Mouse (Mus musculus): ENCODE results near the gene Cacna2d3. TPM values are rescaled to one million over a fixed set of nuclear protein-coding genes. Genes with fewer than 3 reads are reported as not detected.

Cacna2d3 gene
- total RNA-seq, 2 experiments from 2014 or later = 0.62 to 1.7 TPM

DNA sequence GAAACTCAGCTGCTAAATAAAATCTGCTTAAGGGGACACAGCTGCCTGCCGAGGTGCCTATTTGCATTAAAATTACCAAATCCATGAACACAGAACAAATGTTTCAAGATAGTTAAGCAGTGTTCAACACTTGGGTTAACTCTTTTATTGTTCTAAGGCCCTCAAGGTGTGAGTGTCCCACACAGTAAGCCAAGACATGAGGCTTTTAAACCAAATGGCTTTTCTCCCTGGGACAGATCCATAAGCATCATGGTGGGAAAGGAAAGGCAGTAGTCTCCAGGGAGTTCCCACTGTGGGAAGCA is 516.7 kb downstream of the Cacna2d3 start:
- no peak for DNase-seq
- intact Hi-C loops (cut with DNase I; ENCODE audit: low total_unique reads) = no loop called here

DNA sequence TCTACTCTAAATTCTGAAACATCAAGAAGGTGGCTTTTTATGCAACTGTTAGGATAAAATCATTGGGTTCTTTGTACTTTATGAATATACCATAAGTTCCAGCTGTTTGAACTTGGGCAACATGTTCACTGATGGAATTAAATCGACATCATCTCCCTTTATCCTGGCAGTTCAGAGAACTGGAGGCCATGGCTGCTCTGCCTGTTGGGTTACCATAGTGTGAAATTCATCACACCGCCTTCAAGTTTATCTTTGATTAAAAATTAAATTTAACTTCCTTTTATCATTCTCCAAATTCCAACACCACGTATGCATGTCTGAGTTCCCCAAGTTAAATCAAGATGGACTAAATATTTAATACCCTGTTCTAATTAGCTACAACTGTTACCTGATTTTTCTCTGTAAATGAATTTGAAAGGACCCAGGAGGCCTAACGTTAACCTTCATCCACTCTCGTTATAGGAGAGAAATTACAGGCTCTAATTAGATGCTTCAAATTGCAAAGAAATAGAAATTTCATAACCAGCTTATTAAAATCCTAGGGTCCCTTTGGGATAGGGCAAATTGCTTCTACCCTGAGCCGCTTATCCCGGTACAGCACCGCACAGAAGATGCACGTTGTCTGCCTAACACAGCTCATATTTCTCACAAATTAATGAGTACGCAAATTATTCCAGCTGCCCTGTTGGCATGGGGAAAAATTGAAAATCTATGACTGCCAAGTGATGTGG is 517.3 kb downstream of the Cacna2d3 start:
- intact Hi-C loops (cut with DNase I; ENCODE audit: low total_unique reads) = no loop called here
- no peak for DNase-seq

DNA sequence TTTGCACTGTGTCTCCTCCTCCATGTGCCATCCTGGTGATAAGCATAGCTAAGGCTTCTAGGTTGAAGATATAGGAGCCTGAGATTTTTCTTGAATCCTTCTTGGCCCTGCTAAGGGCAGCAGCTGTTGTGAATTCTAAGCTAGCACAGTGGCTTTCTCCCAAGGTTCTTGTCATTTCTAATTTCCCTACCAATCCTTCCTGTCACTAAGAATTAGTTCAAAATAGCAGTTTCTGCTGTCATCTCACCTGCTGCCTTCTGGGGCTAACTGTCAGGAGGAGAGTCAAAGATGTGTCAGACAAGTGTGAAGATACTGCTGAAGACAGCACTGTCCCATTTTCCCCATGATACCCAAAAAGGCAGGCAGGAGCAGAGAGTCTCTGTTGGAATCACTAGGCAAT is 525.5 kb downstream of the Cacna2d3 start:
- intact Hi-C loops (cut with DNase I; ENCODE audit: low total_unique reads) = no loop called here
- no peak for DNase-seq

DNA sequence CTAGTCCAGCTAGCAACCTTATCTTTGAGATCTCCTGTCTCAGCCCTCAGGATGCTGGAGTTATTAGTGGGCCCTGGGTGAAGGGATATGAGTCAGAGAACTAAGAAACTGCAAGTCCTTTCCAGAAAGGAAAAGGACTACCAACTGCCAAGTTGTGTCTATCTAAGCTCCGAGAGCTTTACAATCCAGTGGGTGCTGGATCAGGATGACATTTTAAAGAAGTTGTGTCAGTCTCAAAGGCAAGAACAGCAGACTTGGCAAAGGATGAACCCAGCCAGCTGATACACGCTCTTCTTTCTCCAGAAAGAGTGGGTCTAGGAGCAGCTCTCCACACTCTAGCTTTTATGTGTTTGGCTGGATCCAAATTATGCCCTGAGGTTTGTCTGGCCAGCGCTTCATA is 530.2 kb downstream of the Cacna2d3 start:
- intact Hi-C loops (cut with DNase I; ENCODE audit: low total_unique reads) = no loop called here
- DNase-seq = no peak

DNA sequence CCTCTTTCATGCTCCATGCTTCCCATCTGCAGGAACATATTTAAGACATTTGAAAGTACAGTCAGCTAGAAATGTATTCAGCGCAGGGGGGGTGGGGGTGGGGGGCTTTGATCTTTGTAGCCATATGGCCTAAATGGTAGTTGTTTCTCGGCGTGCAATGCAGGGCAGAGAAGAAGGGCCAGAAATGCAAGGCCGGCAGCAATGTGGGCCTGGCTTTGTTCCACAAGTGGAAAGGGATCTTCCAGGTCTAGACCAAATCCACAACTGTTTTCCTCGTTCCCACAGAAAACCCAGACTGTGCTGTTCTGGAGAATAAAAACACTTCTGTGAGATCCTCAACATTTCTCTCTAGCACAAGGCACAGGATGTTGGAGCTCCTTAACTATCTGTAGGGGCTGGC is 537.9 kb downstream of the Cacna2d3 start:
- intact Hi-C loops (cut with DNase I; ENCODE audit: low total_unique reads) = no loop called here
- DNase-seq = no peak

DNA sequence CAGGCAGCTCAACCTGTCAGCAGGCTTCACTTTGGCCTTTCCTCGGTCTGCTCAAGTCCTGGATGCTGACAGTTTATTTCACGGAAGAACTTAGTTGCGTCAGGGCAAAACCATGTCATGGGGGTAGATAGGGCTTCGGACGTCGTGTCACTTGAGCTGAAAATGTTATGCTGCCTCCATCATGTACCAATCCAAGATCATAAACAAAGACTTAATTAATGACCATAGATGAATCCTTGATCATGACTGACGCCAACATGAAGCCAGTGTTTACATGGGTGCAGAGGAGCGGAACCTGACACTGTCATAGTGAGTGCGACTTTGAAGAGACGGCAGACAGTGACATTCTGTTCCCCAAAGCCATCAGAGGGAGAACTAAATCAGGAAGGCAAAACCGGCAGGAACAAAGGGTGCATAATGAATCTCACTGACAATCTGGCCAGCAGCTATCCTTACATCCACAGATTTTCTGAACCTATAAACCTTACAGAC is 542.2 kb downstream of the Cacna2d3 start:
- DNase-seq = no peak
- intact Hi-C loops (cut with DNase I; ENCODE audit: low total_unique reads) = no loop called here

DNA sequence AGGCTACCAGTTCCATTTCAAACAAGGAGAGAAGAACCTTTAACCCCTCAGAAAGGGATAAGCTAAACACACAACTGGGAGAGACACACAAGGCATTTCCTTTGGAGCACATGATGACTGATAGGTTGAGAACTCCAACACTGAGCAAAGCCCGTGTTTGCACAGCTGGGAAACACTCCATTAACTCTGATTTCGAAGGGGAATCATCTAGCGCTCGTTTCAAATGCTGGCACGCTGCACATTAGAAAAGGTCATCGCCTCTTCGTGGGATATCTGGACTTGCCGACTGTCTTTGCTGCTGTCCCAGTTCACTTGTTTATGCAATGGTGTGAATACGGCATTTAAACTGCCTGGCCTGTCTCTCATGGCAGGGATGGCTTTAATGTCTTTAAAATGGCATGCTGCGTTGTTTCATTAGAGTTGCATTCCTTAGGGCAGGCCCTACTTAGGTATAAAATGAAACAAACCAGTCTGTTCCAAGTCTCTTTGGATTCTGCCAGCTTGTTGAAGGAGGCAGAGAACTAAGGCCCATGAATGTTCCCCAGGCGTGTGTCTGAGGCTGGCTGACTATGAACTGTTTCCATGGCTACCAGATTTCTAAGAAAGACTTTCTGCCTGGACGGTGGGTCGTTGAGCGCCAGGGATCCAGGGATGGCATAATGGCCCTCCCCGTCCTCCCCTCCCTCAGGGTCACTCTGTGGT is 542.8 kb downstream of the Cacna2d3 start:
- intact Hi-C loops (cut with DNase I; ENCODE audit: low total_unique reads) = no loop called here
- no peak for DNase-seq

DNA sequence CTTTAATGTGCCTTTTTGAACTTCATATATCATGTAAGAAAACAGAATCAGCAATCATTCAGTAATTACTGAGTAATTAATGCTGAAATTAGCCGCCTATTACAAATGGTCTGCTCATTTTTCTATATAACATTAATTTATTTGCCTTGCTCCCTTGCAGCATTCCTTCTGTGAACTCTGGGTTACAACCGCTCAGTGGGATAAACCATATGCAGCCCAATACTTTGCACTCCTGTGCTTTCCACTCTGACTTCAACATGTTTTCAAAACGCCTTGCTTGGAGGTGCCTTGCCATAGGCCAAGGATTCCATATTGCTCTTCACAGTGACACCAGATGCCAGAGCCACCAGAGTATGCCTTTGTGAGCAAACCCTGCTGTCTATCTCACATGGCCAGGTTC is 546.9 kb downstream of the Cacna2d3 start:
- no peak for DNase-seq
- intact Hi-C loops (cut with DNase I; ENCODE audit: low total_unique reads) = no loop called here

DNA sequence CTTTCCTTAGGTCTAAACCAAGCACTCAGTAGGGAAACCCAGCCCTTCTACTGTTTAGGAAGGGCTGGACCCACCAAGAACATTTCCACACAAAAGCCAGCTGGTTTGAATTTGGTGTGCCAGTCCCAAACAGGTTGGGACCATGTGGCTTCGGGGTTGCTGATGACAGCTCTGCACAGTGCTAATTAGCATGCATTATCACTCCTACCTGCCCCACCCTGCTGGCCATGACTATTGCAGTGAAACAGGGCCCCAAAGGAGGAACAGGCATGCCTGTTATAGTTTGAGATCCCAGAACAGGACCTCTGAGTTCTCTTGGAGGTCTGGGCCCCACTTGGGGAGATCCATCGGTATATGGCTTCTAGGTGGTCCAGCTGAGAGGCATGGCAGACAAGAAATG is 549.5 kb downstream of the Cacna2d3 start:
- no peak for DNase-seq
- intact Hi-C loops (cut with DNase I; ENCODE audit: low total_unique reads) = no loop called here

DNA sequence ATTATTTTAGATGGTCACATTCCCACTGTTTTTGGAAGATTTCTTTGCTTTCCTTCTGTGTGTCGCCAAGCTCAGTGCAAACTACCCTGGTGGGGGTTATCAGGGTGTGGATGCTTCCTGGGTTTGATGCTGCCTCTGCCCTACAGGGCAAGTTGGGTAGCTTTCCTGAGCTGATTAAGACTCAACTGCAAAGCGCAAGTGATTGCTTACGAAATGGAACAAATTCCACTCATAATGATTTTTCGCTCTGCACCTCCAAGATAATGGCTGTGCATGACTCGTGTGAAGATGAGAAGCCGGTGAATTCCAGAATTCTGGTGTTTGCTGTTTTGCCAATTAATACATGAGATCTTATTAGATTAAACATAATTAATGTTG is 557.0 kb downstream of the Cacna2d3 start:
- intact Hi-C loops (cut with DNase I; ENCODE audit: low total_unique reads) = no loop called here
- no peak for DNase-seq

DNA sequence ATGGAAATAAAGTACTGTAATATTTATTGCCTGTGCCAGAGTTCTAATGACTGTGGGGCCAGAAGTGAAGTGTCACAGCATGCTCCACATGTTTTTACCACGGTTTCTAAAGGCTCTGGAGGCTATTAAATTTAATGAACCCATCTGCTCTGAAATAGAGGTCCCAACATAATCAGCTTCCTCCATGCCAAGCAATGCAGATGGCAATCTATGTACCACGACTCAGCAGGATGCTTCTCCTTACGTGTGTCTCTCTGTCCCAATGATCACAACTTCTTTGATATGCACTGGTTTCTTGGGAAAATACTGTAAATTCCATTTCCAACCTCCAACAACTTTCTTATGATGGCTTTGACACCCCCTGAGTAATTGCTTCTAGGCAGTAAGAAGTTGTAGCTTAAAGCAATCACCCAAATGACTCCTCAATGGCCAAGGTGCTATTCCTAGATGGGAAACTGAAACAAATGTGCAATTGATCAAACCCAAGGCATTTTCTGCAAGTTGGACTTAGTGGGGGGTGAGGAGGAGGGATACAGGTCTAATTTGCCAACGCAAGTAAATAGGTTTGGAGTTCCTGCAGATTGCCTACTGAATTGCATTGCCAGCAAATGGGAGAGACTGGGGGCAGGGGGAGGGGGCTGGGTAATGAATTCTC is 557.5 kb downstream of the Cacna2d3 start:
- intact Hi-C loops (cut with DNase I; ENCODE audit: low total_unique reads) = no loop called here

DNA sequence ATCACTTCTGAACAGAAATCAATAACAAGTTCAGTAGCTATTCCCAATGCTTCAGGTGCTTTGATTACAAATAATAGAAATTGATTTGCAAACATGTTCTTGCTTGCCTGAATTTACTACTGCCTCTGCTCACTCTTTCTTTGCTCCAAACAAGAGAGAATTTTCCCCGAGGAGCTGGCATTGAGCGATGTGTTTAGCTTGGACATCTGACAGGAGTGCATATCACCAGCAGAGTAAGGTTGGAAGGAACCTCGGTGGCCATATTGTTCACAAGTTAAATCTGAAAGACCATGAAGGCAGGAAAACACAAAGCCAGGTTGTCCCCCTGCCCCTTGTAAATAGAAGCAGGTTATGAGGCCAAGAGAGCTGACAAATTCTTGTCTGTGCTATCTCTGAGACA is 561.9 kb downstream of the Cacna2d3 start:
- DNase-seq = no peak
- intact Hi-C loops (cut with DNase I; ENCODE audit: low total_unique reads) = no loop called here

More for the DNA sequence above, 557.5 kb downstream of the Cacna2d3 start:
- no peak for DNase-seq

DNA sequence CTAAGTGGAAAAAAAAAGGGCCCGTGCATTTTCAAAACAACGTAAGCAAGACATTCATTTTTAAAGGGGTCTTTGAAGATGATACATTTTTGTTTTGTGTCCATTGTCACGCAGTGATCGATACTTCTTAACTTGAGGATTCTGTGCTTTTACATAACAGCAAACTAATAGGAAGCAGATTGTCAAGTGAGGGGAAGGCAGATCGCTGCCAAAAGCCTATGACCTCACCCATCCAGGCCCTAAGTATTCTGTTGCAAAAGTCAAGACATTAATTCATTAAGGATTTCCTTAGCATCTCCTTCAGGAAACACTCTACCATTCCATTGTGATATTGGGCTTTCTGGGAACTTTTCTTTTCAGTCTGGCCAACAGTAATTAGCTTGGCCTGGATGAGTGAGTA is 564.6 kb downstream of the Cacna2d3 start:
- no peak for DNase-seq
- intact Hi-C loops (cut with DNase I; ENCODE audit: low total_unique reads) = no loop called here

DNA sequence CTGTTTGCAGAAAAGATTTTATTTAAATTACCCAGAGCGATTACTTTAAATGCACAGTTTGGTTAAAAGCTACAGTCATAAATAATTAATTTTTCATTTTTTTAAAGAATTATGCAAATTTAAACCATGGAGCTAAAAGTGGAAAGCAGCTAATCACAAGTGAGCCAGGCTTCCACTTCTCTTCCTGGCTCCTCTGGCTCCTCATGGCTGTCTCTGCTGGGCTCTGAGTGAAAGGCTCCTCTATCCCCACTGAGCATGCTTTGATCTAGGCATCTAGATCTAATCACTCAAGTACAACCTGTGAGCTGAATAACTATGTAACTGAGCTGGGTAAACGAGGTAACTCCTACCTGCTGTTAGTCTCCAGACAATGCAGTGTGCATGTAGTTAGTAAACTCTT is 577.5 kb downstream of the Cacna2d3 start:
- intact Hi-C loops (cut with DNase I; ENCODE audit: low total_unique reads) = no loop called here

DNA sequence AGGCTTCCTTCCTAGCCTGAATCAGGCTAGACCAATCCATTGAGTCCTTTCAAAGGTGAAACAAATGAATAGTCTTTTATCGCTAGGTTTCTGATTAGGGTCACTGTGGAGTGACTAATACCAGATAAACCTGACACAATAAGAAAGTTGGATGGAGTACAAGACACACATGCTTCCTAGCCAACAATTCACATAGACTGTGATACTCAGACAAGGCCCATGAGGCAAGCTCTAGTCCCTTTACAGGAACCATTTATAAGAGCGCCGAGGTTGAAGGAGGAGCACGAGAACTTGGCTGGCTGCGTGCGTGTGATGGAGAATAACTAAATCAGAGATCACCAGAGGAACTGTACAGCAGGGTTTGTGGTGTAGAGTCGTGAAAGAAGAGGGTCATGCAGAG is 584.0 kb downstream of the Cacna2d3 start:
- DNase-seq = no peak
- intact Hi-C loops (cut with DNase I; ENCODE audit: low total_unique reads) = no loop called here

More for the DNA sequence above, 577.5 kb downstream of the Cacna2d3 start:
- no peak for DNase-seq

DNA sequence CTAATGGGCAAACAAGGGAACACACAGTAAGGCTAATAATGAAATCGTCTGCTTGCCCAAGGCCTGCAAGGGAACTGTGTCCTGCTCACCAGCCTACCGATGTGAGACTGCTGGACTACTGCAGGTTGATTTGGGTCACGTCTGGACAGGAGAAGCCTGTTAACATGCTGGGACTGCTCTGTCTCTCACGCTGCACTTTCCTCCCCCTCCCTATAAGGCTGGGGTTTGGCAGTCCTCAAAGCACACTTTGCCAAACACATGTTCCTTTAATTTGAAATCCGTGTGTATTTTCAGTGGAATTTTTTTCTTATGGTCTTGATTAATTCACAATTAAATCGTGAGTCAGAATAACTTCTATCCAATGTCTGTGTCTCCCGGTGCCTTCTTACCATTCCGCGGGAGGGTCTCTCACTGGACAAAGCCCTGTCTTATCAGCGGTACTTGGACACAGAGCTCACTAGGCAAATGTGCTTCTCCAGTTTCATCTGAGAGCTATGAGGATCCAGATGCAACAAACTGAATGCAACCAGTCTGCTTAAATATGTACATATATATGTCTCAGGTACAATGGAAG is 584.6 kb downstream of the Cacna2d3 start:
- intact Hi-C loops (cut with DNase I; ENCODE audit: low total_unique reads) = no loop called here
- DNase-seq = peak; percentile 20

DNA sequence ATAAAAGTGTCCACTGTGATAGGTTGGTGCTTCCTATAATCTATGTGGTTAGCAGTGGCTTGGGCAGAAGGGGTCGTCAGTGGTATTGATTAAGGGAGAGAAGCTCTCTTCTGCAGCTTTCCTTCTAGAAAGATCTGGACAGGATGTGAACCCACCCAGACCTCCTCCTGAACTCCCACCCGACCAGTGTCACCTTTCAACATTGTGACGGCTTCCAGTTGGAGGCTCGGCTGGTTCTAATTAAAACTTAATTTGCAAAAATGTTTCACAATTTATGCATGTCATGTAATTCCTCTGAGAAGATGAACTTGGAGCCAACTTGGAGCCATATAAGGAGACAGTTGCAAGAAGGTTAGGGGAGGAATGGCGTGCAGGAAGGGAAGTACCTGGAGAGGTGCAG is 586.8 kb downstream of the Cacna2d3 start:
- intact Hi-C loops (cut with DNase I; ENCODE audit: low total_unique reads) = no loop called here

DNA sequence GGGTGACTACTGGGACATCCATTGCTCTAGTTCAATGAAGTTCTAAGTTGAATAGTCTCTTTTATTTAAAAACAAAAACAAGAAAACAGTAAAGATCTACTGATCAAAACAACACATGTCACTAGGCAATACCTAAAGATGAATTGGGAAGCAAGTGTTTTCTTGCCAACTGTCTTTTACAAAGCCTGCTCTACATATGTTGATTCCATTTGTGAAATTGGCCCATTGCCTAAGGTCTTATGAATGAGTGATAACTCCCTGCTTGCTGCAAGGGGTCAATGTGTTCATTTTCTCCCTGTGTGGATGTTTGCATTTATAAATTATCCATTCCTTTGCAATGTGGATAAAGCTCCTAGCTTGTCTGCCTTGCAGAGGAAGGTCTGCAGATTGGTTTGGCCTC is 591.2 kb downstream of the Cacna2d3 start:
- no peak for DNase-seq
- intact Hi-C loops (cut with DNase I; ENCODE audit: low total_unique reads) = no loop called here

More for the DNA sequence above, 586.8 kb downstream of the Cacna2d3 start:
- no peak for DNase-seq

DNA sequence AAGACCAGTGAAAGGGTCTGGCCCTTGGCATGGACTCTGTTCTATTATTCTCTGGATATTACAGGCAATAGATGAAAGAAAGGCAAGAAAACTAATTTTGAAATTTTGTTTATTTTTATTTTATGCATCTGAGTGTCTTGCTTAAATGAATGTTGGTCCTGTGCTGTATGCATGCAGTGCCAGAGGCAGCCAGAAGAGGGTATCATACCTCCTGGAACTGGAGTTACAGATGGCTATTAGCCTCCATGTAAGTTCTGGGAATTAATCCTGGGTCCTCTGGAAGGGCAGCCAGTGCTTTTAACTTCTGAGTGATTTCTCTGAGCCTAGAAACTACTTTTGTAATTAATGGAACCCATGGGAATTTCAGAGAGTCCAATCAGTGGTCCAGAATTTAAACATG is 597.8 kb downstream of the Cacna2d3 start:
- DNase-seq = no peak
- intact Hi-C loops (cut with DNase I; ENCODE audit: low total_unique reads) = no loop called here

DNA sequence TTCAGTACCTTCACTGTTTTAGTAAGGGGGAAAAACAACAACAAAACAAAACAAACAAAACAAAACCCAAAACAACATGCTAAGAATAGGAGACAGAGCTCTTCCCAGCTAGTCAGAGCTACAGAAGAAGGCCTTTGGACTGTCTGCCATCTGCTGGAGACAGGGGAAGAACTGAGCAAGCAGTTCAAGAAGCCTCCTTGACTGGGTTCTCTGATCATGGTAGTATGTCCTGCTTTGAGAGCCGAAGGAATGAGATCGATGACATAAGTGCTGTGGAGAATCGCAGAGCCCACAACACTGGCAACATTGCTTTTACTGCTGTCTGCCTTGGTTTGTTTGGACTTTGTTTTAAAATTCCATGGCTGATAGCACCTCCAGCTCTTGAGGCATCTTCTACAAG is 598.9 kb downstream of the Cacna2d3 start:
- no peak for DNase-seq
- intact Hi-C loops (cut with DNase I; ENCODE audit: low total_unique reads) = no loop called here
